Mouse (Mus musculus) CH12.LX (cell line): ENCODE data around the gene Txk.

Source experiments
- CTCF ChIP-seq, 2 experiments: IDR thresholded peaks in 1 of 2; conservative IDR thresholded peaks in 1 of 2; 2 replicates each; pipeline ENCODE4 v1.5.1; 2011 to 2012; ENCODE audit warnings: low read depth in 2 of 2, low read length in 2 of 2, improper control_type of control experiment in 1 of 2, inconsistent platforms in 1 of 2, mild to moderate bottlenecking in 1 of 2, moderate library complexity in 1 of 2
- EP300 ChIP-seq: IDR thresholded peaks from 2 replicates; pipeline ENCODE4 v1.6.1; 2011; ENCODE audit warnings: low read length, improper control_type of control experiment
- HCFC1 ChIP-seq: IDR thresholded peaks from 2 replicates; pipeline ENCODE4 v1.6.1; 2012; ENCODE audit warnings: low read depth, mild to moderate bottlenecking, inconsistent platforms, low read length, improper control_type of control experiment
- IRF4 ChIP-seq: IDR thresholded peaks from 2 replicates; pipeline ENCODE4 v1.6.1; 2014; ENCODE audit warnings: low read depth, mild to moderate bottlenecking, inconsistent platforms, low read length, improper control_type of control experiment
- JUND ChIP-seq: conservative IDR thresholded peaks from 2 replicates; pipeline ENCODE4 v1.6.1; 2011; ENCODE audit warnings: low read depth, low read length, improper control_type of control experiment
- MEF2A ChIP-seq: IDR thresholded peaks from 2 replicates; pipeline ENCODE4 v1.6.1; 2014; ENCODE audit warnings: low read depth, mild to moderate bottlenecking, inconsistent platforms, low read length, improper control_type of control experiment, borderline replicate concordance
- POLR2A ChIP-seq: IDR thresholded peaks from 2 replicates; pipeline ENCODE4 v1.6.1; 2011; ENCODE audit warnings: low read depth, mild to moderate bottlenecking, improper control_type of control experiment, low read length
- RAD21 ChIP-seq: IDR thresholded peaks from 2 replicates; pipeline ENCODE4 v1.6.1; 2011; ENCODE audit warnings: low read depth, mild to moderate bottlenecking, low read length, improper control_type of control experiment, moderate library complexity
- TBP ChIP-seq: conservative IDR thresholded peaks from 2 replicates; pipeline ENCODE4 v1.6.1; 2011; ENCODE audit warnings: low read depth, low read length, improper control_type of control experiment
- USF1 ChIP-seq: IDR thresholded peaks from 2 replicates; pipeline ENCODE4 v1.6.1; 2014; ENCODE audit warnings: low read depth, mild to moderate bottlenecking, inconsistent platforms, low read length, improper control_type of control experiment
- ZC3H11A ChIP-seq: IDR thresholded peaks from 2 replicates; pipeline ENCODE4 v1.6.1; 2012; ENCODE audit warnings: low read depth, mild to moderate bottlenecking, inconsistent platforms, low read length, improper control_type of control experiment
- ZNF384 ChIP-seq: IDR thresholded peaks from 2 replicates; pipeline ENCODE4 v1.6.1; 2012; ENCODE audit warnings: low read depth, low read length, improper control_type of control experiment, inconsistent platforms

DNA sequence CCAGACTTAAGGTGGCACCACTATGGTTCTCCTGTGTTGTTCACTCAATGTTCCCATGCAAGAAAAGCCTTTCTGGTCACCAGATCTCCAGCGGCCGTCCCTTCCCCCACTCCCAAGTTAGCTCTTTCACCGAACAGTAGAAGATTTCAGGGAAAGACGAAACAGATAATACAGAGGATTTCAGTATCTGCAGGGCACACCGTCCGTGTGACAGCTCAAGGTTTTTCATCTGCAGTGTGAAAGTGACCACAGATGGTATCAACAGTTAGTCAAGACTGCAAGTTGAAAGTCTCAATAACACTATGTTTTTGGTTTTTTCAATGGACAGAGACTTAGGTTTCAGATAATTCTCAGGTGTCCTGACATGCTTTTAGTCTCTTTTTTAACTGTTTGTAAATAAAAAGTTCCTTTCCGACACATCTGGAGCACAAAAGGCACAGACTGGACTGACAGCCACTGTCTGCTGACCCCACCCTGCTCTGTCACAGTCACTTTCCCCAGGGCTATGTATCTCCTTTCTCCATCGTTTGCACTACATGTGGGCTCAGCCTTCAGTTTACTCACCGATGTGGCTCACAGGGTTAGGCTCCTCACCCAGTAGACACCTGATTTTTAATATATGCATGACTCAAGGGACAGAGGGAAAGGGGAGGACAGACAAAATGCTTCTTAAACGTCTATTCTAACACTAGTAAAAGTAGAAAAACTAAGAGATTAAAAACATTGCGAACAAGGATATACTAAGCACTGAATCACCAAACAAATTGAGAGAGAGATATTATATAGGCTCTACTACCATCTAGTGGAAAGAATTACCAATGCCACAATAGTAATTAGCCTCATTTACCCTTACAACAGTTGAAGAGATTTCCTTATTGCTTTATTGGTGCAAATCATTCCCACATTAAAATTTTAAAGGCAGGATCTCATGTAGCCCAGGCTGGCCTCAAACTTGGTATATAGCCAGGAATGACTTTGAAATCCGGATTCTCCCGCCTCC, 6.6 kb upstream of the Txk start:
- TF ChIP-seq ZC3H11A: no peak
- no peak for TF ChIP-seq USF1
- TF ChIP-seq IRF4: no peak
- TF ChIP-seq MEF2A: no peak
- TF ChIP-seq CTCF (conservative IDR thresholded peaks at IDR 0.05 in 1 of 2, IDR thresholded peaks at IDR 0.05 in 1 of 2; ENCODE audit: low read depth in 2 of 2, low read length in 2 of 2): peak in 1 of 2 experiments; percentile 55; a peak in 2 of 4 replicates
- no peak for TF ChIP-seq JUND
- no peak for TF ChIP-seq TBP
- TF ChIP-seq POLR2A: no peak
- TF ChIP-seq EP300: no peak
- TF ChIP-seq RAD21: peak; percentile 68
- TF ChIP-seq HCFC1: no peak
- no peak for TF ChIP-seq ZNF384
